Mouse (Mus musculus) stomach, adult 2 months (tissue): ENCODE results near the gene Gm5617. TPM values are rescaled to one million over a fixed set of nuclear protein-coding genes. Genes with fewer than 3 reads are reported as not detected.

Experiments
- polyA plus RNA-seq: library from polyadenylated mRNA; depleted of rRNA; stranded (reverse); fragments of >200 nt; gene quantifications from 2 replicates; pipeline ENCODE4 v1.2.3, GENCODE M21; 2012; rRNA removed

The Gm5617 gene
- 37.6 and 42.1 TPM in 2 replicates for polyA plus RNA-seq

DNA sequence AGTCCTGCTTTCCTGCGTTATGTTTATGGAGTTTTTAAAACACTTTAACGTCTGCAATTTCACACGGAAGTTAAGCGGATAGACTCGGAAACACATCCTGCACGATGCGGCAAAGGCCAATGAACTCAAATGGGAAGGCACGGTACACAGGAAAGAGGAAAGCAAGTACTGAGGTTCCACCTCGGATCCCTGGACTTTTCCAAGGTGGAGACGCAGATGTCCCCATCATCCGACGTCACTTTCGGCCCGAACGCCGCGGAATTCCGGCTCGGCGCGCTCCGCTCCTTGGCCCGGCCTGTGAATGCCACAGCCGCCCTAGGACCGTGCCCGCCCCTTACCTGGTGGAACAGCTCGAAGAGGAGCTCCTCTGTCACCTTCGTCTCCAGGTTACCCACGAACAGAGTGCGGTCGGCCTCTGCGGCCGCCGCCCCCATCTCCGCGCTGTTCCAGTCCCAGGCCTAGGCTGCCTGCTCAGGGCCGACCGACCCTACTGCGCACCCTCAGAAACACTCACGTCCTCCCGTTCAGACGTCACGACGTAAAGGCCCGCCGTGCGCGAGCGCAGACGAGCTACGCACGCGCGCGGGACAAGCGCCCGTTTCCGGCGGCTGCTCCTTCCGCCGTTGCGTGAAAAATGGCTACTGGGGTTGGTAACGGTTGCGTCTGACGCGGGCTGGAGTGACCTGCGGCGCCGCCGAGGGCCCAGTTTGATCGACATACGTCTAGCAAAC is at the start of gene Gm5617, which contains the start of gene Rbm7:
Gene Gm5617 (plus strand): TSS at position 626 of the 731 bp plus-strand sequence.
Gene Rbm7 (minus strand): TSS at position 483 of the 731 bp plus-strand sequence.

DNA sequence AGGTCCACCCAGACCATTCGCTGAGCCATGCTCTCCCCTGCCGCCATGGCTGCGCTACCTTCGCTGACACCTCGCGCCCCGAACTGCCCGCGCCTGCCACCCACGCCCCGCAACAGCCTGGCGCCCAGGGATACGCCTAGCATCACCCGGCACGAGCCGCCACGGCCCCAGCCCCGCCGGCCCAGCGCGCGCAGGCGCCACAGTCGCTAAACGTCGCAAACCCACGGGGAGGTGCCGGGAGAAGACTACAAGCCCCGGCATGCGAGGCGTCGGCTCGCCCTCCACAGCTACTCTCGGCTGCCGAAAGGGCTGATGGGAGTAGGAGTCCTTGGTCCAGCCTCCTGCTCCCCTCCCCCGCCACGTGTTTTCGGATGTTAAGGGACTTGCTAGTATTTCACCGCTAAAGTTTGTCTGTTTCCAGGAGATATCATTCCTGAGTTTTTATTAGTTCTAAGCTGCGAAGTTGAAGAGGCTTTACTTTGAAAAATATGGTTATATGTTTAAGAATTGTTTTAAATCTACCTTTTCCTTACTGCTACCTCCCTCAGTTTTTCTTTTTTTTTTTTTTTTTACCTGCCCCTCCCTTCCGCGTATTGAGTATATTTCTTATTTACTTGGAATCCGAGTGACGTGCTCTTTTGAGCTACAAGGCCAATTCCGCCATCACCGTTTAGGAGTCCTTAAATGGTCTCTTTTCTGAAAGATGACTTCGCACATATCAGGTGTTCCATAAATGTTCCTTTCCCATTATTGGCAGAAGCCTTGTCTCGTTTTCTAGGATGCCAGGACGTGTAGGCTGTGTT is 14.6 kb upstream of the Gm5617 start, which contains the start of gene Rexo2:
Gene Rexo2 (minus strand): TSS at position 213 of the 803 bp plus-strand sequence.

Other genes starting within 250 kb of the Gm5617 start
- gene Nxpe2, start 142.0 kb upstream of the Gm5617 start, polyA plus RNA-seq, result 0.08 and 0.46 TPM in 2 replicates
- gene Rexo2, start 14.8 kb upstream of the Gm5617 start, polyA plus RNA-seq, result 33.4 and 35.4 TPM in 2 replicates
- gene Rbm7, start 143 bp upstream of the Gm5617 start, polyA plus RNA-seq, result 3.2 and 5.1 TPM in 2 replicates
- 0.09 and 1.3 TPM in 2 replicates for gene Nnmt, start 109.7 kb downstream of the Gm5617 start, polyA plus RNA-seq